ENCODE assay signal across 8 mouse cellular contexts in genomic region chr3:37349166-37349548, GRCm38 (mm10). TPM values are rescaled to one million over a fixed set of nuclear protein-coding genes. Genes with fewer than 3 reads are reported as not detected.
DNase-seq lines count a peak whose midpoint lies in the region; ATAC-seq and TF ChIP-seq lines count a peak whose summit lies in the region.

No protein-coding gene starts in this region.

- H3K9me3 ChIP-seq in ES-E14 (ENCODE audit: control insufficient read depth, insufficient read depth, low read depth, low read length), result no peaks in the 10 kb centered on the region
- no peaks in the 10 kb centered on the region for H3K9me3 ChIP-seq in heart, embryonic 13.5 days
- no peaks in the 10 kb centered on the region for H3K9me3 ChIP-seq in liver, embryonic 15.5 days (replicated peaks)

- H3K4me3 ChIP-seq in cerebellum, adult 2 months (replicated peaks; ENCODE audit: insufficient read depth, low read depth, low read length), result peak overlapping the region; percentile 25
- peak overlapping the region; percentile 68 to 73 for H3K4me3 ChIP-seq in ES-E14 (ENCODE audit: insufficient read depth in 1 of 2, low read depth in 1 of 2, low read length in 2 of 2, poor library complexity in 1 of 2, severe bottlenecking in 1 of 2)
- H3K4me3 ChIP-seq in heart, embryonic 13.5 days, result peak overlapping the region; percentile 80
- peak overlapping the region; percentile 53 for H3K4me3 ChIP-seq in liver, embryonic 15.5 days (replicated peaks)

- TF ChIP-seq CTCF in cerebellum, adult 2 months (IDR thresholded peaks at IDR 0.05; ENCODE audit: borderline replicate concordance, insufficient read depth, low read depth, low read length), result no peak

- TF ChIP-seq POLR2A in cerebellum, adult 2 months (IDR thresholded peaks at IDR 0.05; ENCODE audit: borderline replicate concordance, insufficient read depth, low read length), result no peak

- DNase-seq in cerebellum, adult 2 months, result no peak
- DNase-seq in cerebellum, adult 9-10 months, result no peak
- DNase-seq in ES-E14 (ENCODE audit: low read depth, low spot score), result no peak
- DNase-seq in urinary bladder, postnatal 14 days (ENCODE audit: low spot score), result no peak
- DNase-seq in thymus, postnatal 14 days, result no peak
- DNase-seq in ovary, adult 18-20 months (ENCODE audit: low spot score), result no peak

- no peak for ATAC-seq in heart, embryonic 13.5 days (ENCODE audit: extremely low read depth, insufficient number of reproducible peaks, low FRiP score, low TSS enrichment)
- ATAC-seq in liver, embryonic 15.5 days (ENCODE audit: insufficient read depth), result no peak

- 23% methylated on average over 8 of the region's 8 CpGs for WGBS in cerebellum, adult 2 months
- 11% methylated on average over 8 of the region's 8 CpGs for WGBS in heart, embryonic 13.5 days
- WGBS in liver, embryonic 15.5 days (ENCODE audit: insufficient replicate concordance), result 14% methylated on average over 8 of the region's 8 CpGs

- H3K27me3 ChIP-seq in cerebellum, adult 2 months (ENCODE audit: control insufficient read depth, insufficient read depth, low read length), result peaks cover 4% of the 10 kb centered on the region; the same call in 1 of the 2 replicates
- H3K27me3 ChIP-seq in heart, embryonic 13.5 days (replicated peaks), result peaks cover 51% of the 10 kb centered on the region
- H3K27me3 ChIP-seq in liver, embryonic 15.5 days, result peaks cover 59% of the 10 kb centered on the region

- no peak overlapping the region for H3K9ac ChIP-seq in ES-E14 (ENCODE audit: insufficient read depth, low read depth, low read length, poor library complexity, severe bottlenecking)
- H3K9ac ChIP-seq in heart, embryonic 13.5 days, result peak overlapping the region; percentile 86
- no peak overlapping the region for H3K9ac ChIP-seq in liver, embryonic 15.5 days

- H3K4me2 ChIP-seq in heart, embryonic 13.5 days, result peak overlapping the region; percentile 99
- H3K4me2 ChIP-seq in liver, embryonic 15.5 days, result peak overlapping the region; percentile 79

- no peaks in the 10 kb centered on the region for H3K36me3 ChIP-seq in ES-E14 (ENCODE audit: control insufficient read depth, insufficient read depth, low read length, poor library complexity, severe bottlenecking)
- H3K36me3 ChIP-seq in heart, embryonic 13.5 days, result no peaks in the 10 kb centered on the region
- H3K36me3 ChIP-seq in liver, embryonic 15.5 days (replicated peaks), result no peaks in the 10 kb centered on the region

- in situ Hi-C loops in ES-E14 (cut with MboI; ENCODE audit: low sequenced_read_pairs in 2 of 2, unreplicated experiment in 2 of 2), result no loop called here

- 0 out of 2 replicates have a peak, but pooled peaks cover 4% of the 10 kb centered on the region for H3K4me1 ChIP-seq in cerebellum, adult 2 months (ENCODE audit: control insufficient read depth, insufficient read depth, low read length)
- H3K4me1 ChIP-seq in ES-E14 (ENCODE audit: control insufficient read depth in 2 of 2, insufficient read depth in 2 of 2, low read length in 2 of 2, poor library complexity in 1 of 2), result peaks cover 2 to 7% of the 10 kb centered on the region in 2 experiments; a peak in 1 of 4 replicates
- H3K4me1 ChIP-seq in heart, embryonic 13.5 days, result peaks cover 12% of the 10 kb centered on the region
- H3K4me1 ChIP-seq in liver, embryonic 15.5 days (replicated peaks), result peaks cover 22% of the 10 kb centered on the region

- H3K27ac ChIP-seq in cerebellum, adult 2 months (ENCODE audit: insufficient read depth, low read length), result no peak overlapping the region
- no peak overlapping the region for H3K27ac ChIP-seq in ES-E14 (ENCODE audit: insufficient read depth, low read depth, low read length, poor library complexity, severe bottlenecking)
- no peak overlapping the region for H3K27ac ChIP-seq in heart, embryonic 13.5 days (replicated peaks)
- H3K27ac ChIP-seq in liver, embryonic 15.5 days (replicated peaks), result no peak overlapping the region

TF ChIP-seq in ES-E14, 5 proteins besides CTCF, POLR2A, EP300 and RAD21:
- TF ChIP-seq MAFK (IDR thresholded peaks at IDR 0.05; ENCODE audit: insufficient read depth, low read depth, low read length), result no peak
- no peak for TF ChIP-seq ZNF384 (IDR thresholded peaks at IDR 0.05; ENCODE audit: low read depth, low read length)
- no peak for TF ChIP-seq ZC3H11A (IDR thresholded peaks at IDR 0.05; ENCODE audit: borderline replicate concordance, low read depth, low read length)
- TF ChIP-seq HCFC1 (IDR thresholded peaks at IDR 0.05; ENCODE audit: borderline replicate concordance, insufficient read depth, low read length), result no peak
- TF ChIP-seq CHD2 (IDR thresholded peaks at IDR 0.05; ENCODE audit: low read depth, low read length), result no peak

RNA-seq across cellular contexts. Expression of gene Fgf2, which starts 1.0 kb away (rescaled TPM):
- 1.8 and 2.3 TPM in 2 replicates for polyA plus RNA-seq in cerebellum, adult 2 months (2012; rRNA removed)
- total RNA-seq in ES-E14 (2012; rRNA removed), result 0.26 and 0.45 TPM in 2 replicates
- polyA plus RNA-seq in heart, embryonic 13.5 days (2015; fragmentation: Nextera tagmentation; extraction: Ambion mirVana), result 0.94 and 1.2 TPM in 2 replicates
- 0.12 and 0.14 TPM in 2 replicates for polyA plus RNA-seq in liver, embryonic 15.5 days (2015; fragmentation: Nextera tagmentation; extraction: Ambion mirVana)

RNA-seq across cellular contexts. Expression of gene Cetn4, which starts 36.6 kb away (rescaled TPM):
- 7.7 and 8.1 TPM in 2 replicates for polyA plus RNA-seq in cerebellum, adult 2 months (2012; rRNA removed)
- total RNA-seq in ES-E14 (2012; rRNA removed), result 0.16 and 0.22 TPM in 2 replicates
- 1.2 and 1.3 TPM in 2 replicates for polyA plus RNA-seq in heart, embryonic 13.5 days (2015; fragmentation: Nextera tagmentation; extraction: Ambion mirVana)
- 0.84 and 1.7 TPM in 2 replicates for polyA plus RNA-seq in liver, embryonic 15.5 days (2015; fragmentation: Nextera tagmentation; extraction: Ambion mirVana)

RNA-seq across cellular contexts. Expression of gene Bbs12, which starts 36.8 kb away (rescaled TPM):
- polyA plus RNA-seq in cerebellum, adult 2 months (2012; rRNA removed), result 1.4 and 1.9 TPM in 2 replicates
- total RNA-seq in ES-E14 (2012; rRNA removed), result 5.7 and 7.1 TPM in 2 replicates
- polyA plus RNA-seq in heart, embryonic 13.5 days (2015; fragmentation: Nextera tagmentation; extraction: Ambion mirVana), result 4.9 and 5.0 TPM in 2 replicates
- 2.6 and 3.2 TPM in 2 replicates for polyA plus RNA-seq in liver, embryonic 15.5 days (2015; fragmentation: Nextera tagmentation; extraction: Ambion mirVana)

Comparison
In these comparisons a context has a peak if more than half of its experiments do, and no peak if none do; other contexts are left out.
1. H3K4me3 ChIP-seq: peak in every context shown above with its lines; median percentile 80 in heart, embryonic 13.5 days; 70 in ES-E14; 53 in liver, embryonic 15.5 days; 25 in cerebellum, adult 2 months.